Mouse (Mus musculus) CH12.LX (cell line): ENCODE data around the gene Rab19.

ENCODE experiments used
- CHD1 ChIP-seq: IDR thresholded peaks from 2 replicates; pipeline ENCODE4 v1.6.1; 2012; ENCODE audit warnings: low read depth, low read length, improper control_type of control experiment, inconsistent platforms
- CHD2 ChIP-seq: IDR thresholded peaks from 2 replicates; pipeline ENCODE4 v1.6.1; 2011; ENCODE audit warnings: low read length, improper control_type of control experiment
- CTCF ChIP-seq, 2 experiments: IDR thresholded peaks in 1 of 2; conservative IDR thresholded peaks in 1 of 2; 2 replicates each; pipeline ENCODE4 v1.5.1; 2011 to 2012; ENCODE audit warnings: low read depth in 2 of 2, low read length in 2 of 2, improper control_type of control experiment in 1 of 2, inconsistent platforms in 1 of 2, mild to moderate bottlenecking in 1 of 2, moderate library complexity in 1 of 2
- KAT2A ChIP-seq: IDR thresholded peaks from 2 replicates; pipeline ENCODE4 v1.6.1; 2012; ENCODE audit warnings: low read length, improper control_type of control experiment, inconsistent platforms; ENCODE audit not compliant: insufficient replicate concordance
- NELFE ChIP-seq: IDR thresholded peaks from 2 replicates; pipeline ENCODE4 v1.6.1; 2011; ENCODE audit warnings: low read depth, low read length, improper control_type of control experiment
- NRF1 ChIP-seq: IDR thresholded peaks from 2 replicates; pipeline ENCODE4 v1.6.1; 2014; ENCODE audit warnings: low read depth, mild to moderate bottlenecking, inconsistent platforms, low read length, improper control_type of control experiment, moderate library complexity
- POLR2A ChIP-seq: IDR thresholded peaks from 2 replicates; pipeline ENCODE4 v1.6.1; 2011; ENCODE audit warnings: low read depth, mild to moderate bottlenecking, improper control_type of control experiment, low read length
- USF2 ChIP-seq: conservative IDR thresholded peaks from 2 replicates; pipeline ENCODE4 v1.6.1; 2011; ENCODE audit warnings: low read depth, low read length, improper control_type of control experiment
- ZMIZ1 ChIP-seq: IDR thresholded peaks from 2 replicates; pipeline ENCODE4 v1.6.1; 2012; ENCODE audit warnings: low read depth, mild to moderate bottlenecking, inconsistent platforms, low read length, improper control_type of control experiment
- ZNF384 ChIP-seq: IDR thresholded peaks from 2 replicates; pipeline ENCODE4 v1.6.1; 2012; ENCODE audit warnings: low read depth, low read length, improper control_type of control experiment, inconsistent platforms

- TF ChIP-seq CTCF (conservative IDR thresholded peaks at IDR 0.05 in 1 of 2, IDR thresholded peaks at IDR 0.05 in 1 of 2; ENCODE audit: low read depth in 2 of 2, low read length in 2 of 2) (peak; percentile 77 to 94), POLR2A (no peak), NELFE (no peak; the same call in 1 of the 2 replicates), USF2 (no peak), KAT2A (no peak), CHD1 (no peak), ZMIZ1 (no peak), NRF1 (no peak), CHD2 (no peak), ZNF384 (no peak)
These were observed 37.0 kb upstream of the Rab19 start for GRCm38 (mm10) chr6:39344020-39344419.
